Mouse (Mus musculus) ovary, postnatal 36 days (tissue): ENCODE results near the gene Hist4h4.
A peak's percentile ranks its signal among the peaks of the same experiment; 100 is the strongest.

ENCODE experiments used
- DNase-seq: peaks from one replicate; pipeline ENCODE4 v3.0.0; 2022; ENCODE audit warnings: low spot score, mixed read lengths

The Hist4h4 gene

GRCm38 (mm10) chr6:136803739-136804633 is at the start of gene Hist4h4:
Hist4h4 (minus strand) TSS chr6:136804415.
- DNase-seq, result peak; percentile 96

GRCm38 (mm10) chr6:136852762-136853161 is 48.5 kb upstream of the Hist4h4 start:
- no peak for DNase-seq

- no peak for DNase-seq
These were observed 48.1 kb upstream of the Hist4h4 start for GRCm38 (mm10) chr6:136852348-136852747.

- DNase-seq, result no peak
These were observed 46.1 kb upstream of the Hist4h4 start for GRCm38 (mm10) chr6:136850267-136850666.

GRCm38 (mm10) chr6:136848971-136849370 is 44.8 kb upstream of the Hist4h4 start:
- no peak for DNase-seq

- no peak for DNase-seq
These were observed 44.2 kb upstream of the Hist4h4 start for GRCm38 (mm10) chr6:136848399-136848798.

GRCm38 (mm10) chr6:136847790-136848189 is 43.6 kb upstream of the Hist4h4 start:
- peak; percentile 62 for DNase-seq

GRCm38 (mm10) chr6:136847267-136847666 is 43.1 kb upstream of the Hist4h4 start:
- DNase-seq, result no peak

- DNase-seq, result no peak
These were observed 41.7 kb upstream of the Hist4h4 start for GRCm38 (mm10) chr6:136845706-136846480.

- DNase-seq, result no peak
These were observed 40.7 kb upstream of the Hist4h4 start for GRCm38 (mm10) chr6:136844903-136845302.

- no peak for DNase-seq
These were observed 33.1 kb upstream of the Hist4h4 start for GRCm38 (mm10) chr6:136837323-136837722.

GRCm38 (mm10) chr6:136835352-136835751 is 31.1 kb upstream of the Hist4h4 start, which contains the start of gene Smco3:
Smco3 (minus strand) TSS chr6:136835452.
- no peak for DNase-seq

GRCm38 (mm10) chr6:136831712-136832111 is 27.5 kb upstream of the Hist4h4 start:
- no peak for DNase-seq

- no peak for DNase-seq
These were observed 24.5 kb upstream of the Hist4h4 start for GRCm38 (mm10) chr6:136828681-136829080.

- peak; percentile 92 for DNase-seq
These were observed 23.8 kb upstream of the Hist4h4 start, which contains the start of gene Wbp11 for GRCm38 (mm10) chr6:136827881-136828561. Wbp11 (minus strand) TSS chr6:136828233.

GRCm38 (mm10) chr6:136827516-136827880 is 23.3 kb upstream of the Hist4h4 start, which contains the start of gene BC049715:
BC049715 (plus strand) TSS chr6:136827626.
- DNase-seq, result no peak

GRCm38 (mm10) chr6:136827116-136827515 is 22.9 kb upstream of the Hist4h4 start:
- no peak for DNase-seq

GRCm38 (mm10) chr6:136824987-136825386 is 20.8 kb upstream of the Hist4h4 start:
- DNase-seq, result no peak

- no peak for DNase-seq
These were observed 16.9 kb upstream of the Hist4h4 start for GRCm38 (mm10) chr6:136821086-136821485.

- DNase-seq, result no peak
These were observed 16.2 kb upstream of the Hist4h4 start for GRCm38 (mm10) chr6:136820381-136820780.

- DNase-seq, result no peak
These were observed 13.3 kb upstream of the Hist4h4 start for GRCm38 (mm10) chr6:136817549-136817948.

- no peak for DNase-seq
These were observed 12.6 kb upstream of the Hist4h4 start for GRCm38 (mm10) chr6:136816826-136817225.
